Mouse (Mus musculus): ENCODE results near the gene Klf16.

DNA sequence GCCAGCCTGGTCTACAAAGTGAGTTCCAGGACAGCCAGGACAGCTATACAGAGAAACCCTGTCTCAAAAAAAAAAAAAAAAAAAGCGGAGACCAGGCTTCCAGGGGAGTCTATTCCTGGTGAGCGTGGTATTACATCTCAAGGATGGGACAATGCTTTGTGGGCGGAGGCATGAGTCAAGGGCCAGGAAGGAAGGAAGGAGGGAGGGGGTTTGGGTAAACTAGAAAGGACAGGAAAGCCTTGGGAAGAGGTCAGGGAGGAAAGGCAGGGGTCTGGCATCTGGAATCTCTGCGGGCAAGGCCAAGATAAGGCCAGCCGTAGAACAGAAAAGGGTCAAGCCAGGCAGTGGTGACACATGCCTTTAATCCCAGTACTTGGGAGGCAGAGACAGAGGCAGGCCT is 37.6 kb downstream of the Klf16 start:
- no peak for TF ChIP-seq CTCF (conservative IDR thresholded peaks at IDR 0.05; ENCODE audit: low read length)
- TF ChIP-seq POU5F1 (IDR thresholded peaks at IDR 0.05; ENCODE audit: borderline replicate concordance, low read length), result no peak
